Mouse (Mus musculus) liver, postnatal 0 days (tissue): ENCODE measurements around the gene Scd1.

Experiments used
- CTCF ChIP-seq: sonication (generic); IDR thresholded peaks from 2 replicates; pipeline ENCODE4 v1.5.1; 2016; ENCODE audit warnings: antibody characterized with exemption, low read depth
- EP300 ChIP-seq: IDR thresholded peaks from 2 replicates; pipeline ENCODE4 v1.6.1; 2016; ENCODE audit warnings: antibody characterized with exemption, low read depth, mild to moderate bottlenecking

DNA sequence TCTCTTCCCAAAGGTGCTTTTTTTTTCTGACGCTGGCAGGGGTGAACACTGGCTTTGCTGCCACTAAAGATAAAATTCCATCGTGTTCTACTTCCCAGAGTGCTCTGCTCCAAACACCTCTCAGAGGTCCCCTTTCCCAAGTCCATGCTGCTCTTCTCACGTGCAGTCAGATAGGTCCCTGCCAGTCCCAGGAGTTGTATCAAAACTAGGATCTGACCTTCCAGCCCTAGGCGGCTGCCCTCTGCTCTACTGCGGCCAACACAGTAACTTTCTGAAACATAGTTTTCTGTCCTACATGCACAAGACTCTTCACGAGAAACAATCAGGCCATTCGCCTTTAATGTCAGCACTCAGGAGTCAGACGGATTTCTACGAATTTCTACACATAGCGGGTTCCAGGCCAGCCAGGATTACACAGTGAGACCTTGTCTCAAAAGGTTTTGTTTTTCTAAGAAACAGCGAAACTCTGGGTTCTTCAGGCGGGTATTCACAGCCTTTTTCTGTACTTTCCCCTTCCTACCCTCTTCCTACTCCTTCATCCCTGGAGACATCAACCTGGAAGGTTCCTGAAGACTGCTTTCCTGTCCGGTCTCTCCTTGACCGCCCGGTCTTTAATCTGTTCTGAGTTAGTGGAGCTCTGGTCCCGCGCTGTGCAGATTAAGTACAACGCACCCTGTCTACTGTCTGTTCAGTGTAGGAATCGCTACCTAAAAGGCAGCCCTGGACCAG, 19.8 kb downstream of the Scd1 start:
- TF ChIP-seq CTCF (no peak), EP300 (no peak)
